Mouse (Mus musculus): ENCODE measurements around the gene C1rl.

- TF ChIP-seq POLR2A (IDR thresholded peaks at IDR 0.05; ENCODE audit: insufficient read length, low read depth) = peak; percentile 26
- TF ChIP-seq CEBPB (IDR thresholded peaks at IDR 0.05; ENCODE audit: insufficient read depth, poor library complexity, severe bottlenecking) = no peak
Observed at GRCm38 (mm10) chr6:124476216-124476615, 16.7 kb upstream of the C1rl start.
